Mouse (Mus musculus): ENCODE results near the gene Fanca. TPM values are rescaled to one million over a fixed set of nuclear protein-coding genes. Genes with fewer than 3 reads are reported as not detected.

Fanca gene
- polyA plus RNA-seq, 1 experiment: 14.0 TPM

DNA sequence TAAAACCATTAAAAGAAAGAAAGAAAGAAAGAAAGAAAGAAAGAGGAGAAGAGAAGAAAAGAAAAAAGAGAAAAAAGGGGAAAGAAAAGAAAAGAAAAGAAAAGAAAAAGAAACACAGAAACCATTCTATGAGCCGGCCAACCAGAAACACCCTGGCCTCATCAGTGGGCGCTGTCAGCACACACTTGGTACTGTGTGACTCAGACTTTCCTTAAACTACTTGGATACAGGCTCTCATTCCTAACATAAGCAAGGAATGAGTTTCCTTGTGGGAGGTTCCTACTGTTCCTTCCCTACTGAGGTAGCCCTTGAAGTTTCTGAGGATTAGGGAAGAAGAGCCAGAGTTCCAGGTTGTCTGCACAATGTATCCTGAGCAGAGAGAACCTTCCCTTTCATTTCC is 12.9 kb upstream of the Fanca start:
- Histone ChIP-seq H3K36me3 (ENCODE audit: control insufficient read depth, insufficient read depth) (no peaks in the 10 kb centered on the region), H3K27me3 (ENCODE audit: control insufficient read depth, insufficient read depth, insufficient read length) (no peaks in the 10 kb centered on the region), H3ac (ENCODE audit: control insufficient read depth, insufficient read length, low read depth) (no peak overlapping the region), H3K79me2 (ENCODE audit: control insufficient read depth, insufficient read depth) (no peaks in the 10 kb centered on the region), H3K4me3 (ENCODE audit: insufficient read depth, poor library complexity, severe bottlenecking) (no peak overlapping the region), H3K79me3 (ENCODE audit: low read depth) (peaks cover 3% of the 10 kb centered on the region)
- TF ChIP-seq MYOD1 (IDR thresholded peaks at IDR 0.05; ENCODE audit: control insufficient read depth, insufficient read length, low read depth) (peak; percentile 16), CEBPB (IDR thresholded peaks at IDR 0.05; ENCODE audit: low read depth) (no peak), FOSL1 (IDR thresholded peaks at IDR 0.05; ENCODE audit: insufficient read depth, low read length, poor library complexity, severe bottlenecking) (peak; percentile 40), USF1 (IDR thresholded peaks at IDR 0.05; ENCODE audit: low read depth) (no peak), MAX (IDR thresholded peaks at IDR 0.05) (peak; percentile 24), MYOG (IDR thresholded peaks at IDR 0.05; ENCODE audit: control insufficient read depth, extremely low read depth, insufficient read length) (no peak), CTCF (IDR thresholded peaks at IDR 0.05; ENCODE audit: control insufficient read depth, insufficient read depth, insufficient read length) (no peak)

DNA sequence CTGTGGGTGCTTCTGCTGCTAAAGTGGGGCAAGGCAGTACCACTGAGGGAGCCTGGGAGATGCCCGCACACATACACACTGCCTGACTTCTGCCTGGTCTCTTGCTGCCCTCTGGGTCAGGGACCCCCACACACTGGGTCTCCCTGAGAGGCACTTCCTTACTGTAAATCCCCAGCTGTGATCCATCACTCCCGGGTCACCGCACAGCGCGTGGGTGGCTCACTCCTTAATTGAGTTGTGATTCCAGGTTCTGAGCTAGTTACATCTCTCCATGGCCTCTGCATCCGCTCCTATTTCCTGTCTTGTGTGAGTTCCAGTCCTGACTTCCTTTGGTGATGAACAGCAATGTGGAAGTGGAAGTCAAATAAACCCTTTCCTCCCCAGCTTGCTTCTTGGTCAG is 12.3 kb upstream of the Fanca start:
- peaks cover 3% of the 10 kb centered on the region for H3K79me3 ChIP-seq (ENCODE audit: low read depth)
- no peaks in the 10 kb centered on the region for H3K79me2 ChIP-seq (ENCODE audit: control insufficient read depth, insufficient read depth)
- H3K4me3 ChIP-seq (ENCODE audit: insufficient read depth, poor library complexity, severe bottlenecking): no peak overlapping the region
- no peak for TF ChIP-seq MYOG (IDR thresholded peaks at IDR 0.05; ENCODE audit: control insufficient read depth, extremely low read depth, insufficient read length)
- no peak for TF ChIP-seq MYOD1 (IDR thresholded peaks at IDR 0.05; ENCODE audit: control insufficient read depth, insufficient read length, low read depth)
- no peak for TF ChIP-seq FOSL1 (IDR thresholded peaks at IDR 0.05; ENCODE audit: insufficient read depth, low read length, poor library complexity, severe bottlenecking)
- no peak for TF ChIP-seq CTCF (IDR thresholded peaks at IDR 0.05; ENCODE audit: control insufficient read depth, insufficient read depth, insufficient read length)
- TF ChIP-seq CEBPB (IDR thresholded peaks at IDR 0.05; ENCODE audit: low read depth): no peak
- no peak for TF ChIP-seq USF1 (IDR thresholded peaks at IDR 0.05; ENCODE audit: low read depth)
- no peak for TF ChIP-seq MAX (IDR thresholded peaks at IDR 0.05)
- H3ac ChIP-seq (ENCODE audit: control insufficient read depth, insufficient read length, low read depth): no peak overlapping the region
- no peaks in the 10 kb centered on the region for H3K36me3 ChIP-seq (ENCODE audit: control insufficient read depth, insufficient read depth)
- H3K27me3 ChIP-seq (ENCODE audit: control insufficient read depth, insufficient read depth, insufficient read length): no peaks in the 10 kb centered on the region

DNA sequence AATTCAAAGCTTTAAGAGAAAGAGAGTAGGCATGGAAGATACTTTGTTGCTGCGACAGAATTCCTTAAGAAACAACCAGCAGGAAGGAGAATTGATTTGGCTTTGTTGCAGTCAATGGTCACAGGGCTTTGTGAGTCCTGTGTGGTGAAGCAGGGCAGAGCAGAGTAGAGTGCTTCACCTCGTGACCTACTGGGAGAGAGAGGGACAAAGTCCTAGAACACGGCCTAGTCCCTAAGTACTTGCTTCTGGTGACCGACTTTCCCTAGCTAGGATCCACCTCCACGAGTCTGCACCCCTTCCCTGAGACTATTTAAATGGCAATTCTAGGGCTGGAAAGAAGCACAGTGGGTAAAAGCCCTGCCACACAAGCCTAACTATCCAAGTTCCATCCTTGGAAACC is 11.6 kb upstream of the Fanca start:
- Histone ChIP-seq H3K79me3 (ENCODE audit: low read depth) (peaks cover 3% of the 10 kb centered on the region), H3ac (ENCODE audit: control insufficient read depth, insufficient read length, low read depth) (no peak overlapping the region), H3K36me3 (ENCODE audit: control insufficient read depth, insufficient read depth) (no peaks in the 10 kb centered on the region), H3K4me3 (ENCODE audit: insufficient read depth, poor library complexity, severe bottlenecking) (no peak overlapping the region), H3K79me2 (ENCODE audit: control insufficient read depth, insufficient read depth) (no peaks in the 10 kb centered on the region), H3K27me3 (ENCODE audit: control insufficient read depth, insufficient read depth, insufficient read length) (no peaks in the 10 kb centered on the region)
- no peak for TF ChIP-seq CTCF (IDR thresholded peaks at IDR 0.05; ENCODE audit: control insufficient read depth, insufficient read depth, insufficient read length)
- TF ChIP-seq MAX (IDR thresholded peaks at IDR 0.05): no peak
- TF ChIP-seq CEBPB (IDR thresholded peaks at IDR 0.05; ENCODE audit: low read depth): no peak
- no peak for TF ChIP-seq FOSL1 (IDR thresholded peaks at IDR 0.05; ENCODE audit: insufficient read depth, low read length, poor library complexity, severe bottlenecking)
- TF ChIP-seq MYOG (IDR thresholded peaks at IDR 0.05; ENCODE audit: control insufficient read depth, extremely low read depth, insufficient read length): no peak
- no peak for TF ChIP-seq MYOD1 (IDR thresholded peaks at IDR 0.05; ENCODE audit: control insufficient read depth, insufficient read length, low read depth)
- TF ChIP-seq USF1 (IDR thresholded peaks at IDR 0.05; ENCODE audit: low read depth): no peak

DNA sequence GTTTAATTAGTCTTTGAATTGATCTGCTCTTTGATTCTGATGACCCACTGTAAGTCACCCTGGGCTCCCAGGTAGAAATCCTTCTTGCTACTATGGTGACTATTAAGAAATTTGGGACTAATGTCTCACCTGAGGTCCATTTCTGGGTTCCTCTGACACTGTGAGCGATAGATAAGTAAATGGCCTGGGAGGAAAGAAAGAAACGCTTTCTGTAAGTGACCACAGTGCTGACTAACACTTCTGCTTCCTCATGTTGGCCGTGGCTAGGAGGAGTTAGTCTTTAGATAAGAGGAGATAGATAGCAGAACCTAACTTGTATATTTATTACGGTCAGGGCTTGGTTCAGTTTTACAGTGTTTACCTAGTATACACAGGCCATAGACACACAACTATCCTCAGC is 11.0 kb upstream of the Fanca start:
- H3K27me3 ChIP-seq (ENCODE audit: control insufficient read depth, insufficient read depth, insufficient read length): no peaks in the 10 kb centered on the region
- no peak overlapping the region for H3ac ChIP-seq (ENCODE audit: control insufficient read depth, insufficient read length, low read depth)
- H3K36me3 ChIP-seq (ENCODE audit: control insufficient read depth, insufficient read depth): no peaks in the 10 kb centered on the region
- H3K79me3 ChIP-seq (ENCODE audit: low read depth): peaks cover under 1% of the 10 kb centered on the region
- no peak overlapping the region for H3K4me3 ChIP-seq (ENCODE audit: insufficient read depth, poor library complexity, severe bottlenecking)
- H3K79me2 ChIP-seq (ENCODE audit: control insufficient read depth, insufficient read depth): no peaks in the 10 kb centered on the region
- no peak for TF ChIP-seq CTCF (IDR thresholded peaks at IDR 0.05; ENCODE audit: control insufficient read depth, insufficient read depth, insufficient read length)
- no peak for TF ChIP-seq MYOG (IDR thresholded peaks at IDR 0.05; ENCODE audit: control insufficient read depth, extremely low read depth, insufficient read length)
- no peak for TF ChIP-seq FOSL1 (IDR thresholded peaks at IDR 0.05; ENCODE audit: insufficient read depth, low read length, poor library complexity, severe bottlenecking)
- no peak for TF ChIP-seq MYOD1 (IDR thresholded peaks at IDR 0.05; ENCODE audit: control insufficient read depth, insufficient read length, low read depth)
- TF ChIP-seq MAX (IDR thresholded peaks at IDR 0.05): no peak
- no peak for TF ChIP-seq CEBPB (IDR thresholded peaks at IDR 0.05; ENCODE audit: low read depth)
- TF ChIP-seq USF1 (IDR thresholded peaks at IDR 0.05; ENCODE audit: low read depth): no peak

DNA sequence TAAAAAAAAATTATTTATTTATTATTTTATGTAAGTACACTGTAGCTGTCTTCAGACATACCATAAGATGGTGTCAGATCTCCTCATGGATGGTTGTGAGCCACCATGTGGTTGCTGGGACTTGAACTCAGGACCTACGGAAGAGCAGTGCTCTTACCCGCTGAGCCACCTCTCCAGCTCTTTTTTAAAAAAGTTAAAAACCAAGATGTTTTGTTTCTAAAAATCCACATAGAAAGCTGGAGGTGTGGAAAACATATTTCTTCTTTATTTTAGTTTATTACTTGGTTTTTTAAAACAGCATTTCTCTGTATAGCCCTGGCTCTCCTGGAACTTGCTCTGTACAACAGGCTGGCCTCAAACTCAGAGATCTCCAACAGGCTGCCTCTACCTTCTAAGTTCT is 10.2 kb upstream of the Fanca start:
- Histone ChIP-seq H3K27me3 (ENCODE audit: control insufficient read depth, insufficient read depth, insufficient read length) (no peaks in the 10 kb centered on the region), H3K4me3 (ENCODE audit: insufficient read depth, poor library complexity, severe bottlenecking) (no peak overlapping the region), H3K36me3 (ENCODE audit: control insufficient read depth, insufficient read depth) (no peaks in the 10 kb centered on the region), H3ac (ENCODE audit: control insufficient read depth, insufficient read length, low read depth) (no peak overlapping the region), H3K79me2 (ENCODE audit: control insufficient read depth, insufficient read depth) (no peaks in the 10 kb centered on the region), H3K79me3 (ENCODE audit: low read depth) (no peaks in the 10 kb centered on the region)
- TF ChIP-seq CTCF (IDR thresholded peaks at IDR 0.05; ENCODE audit: control insufficient read depth, insufficient read depth, insufficient read length): no peak
- no peak for TF ChIP-seq USF1 (IDR thresholded peaks at IDR 0.05; ENCODE audit: low read depth)
- TF ChIP-seq MYOG (IDR thresholded peaks at IDR 0.05; ENCODE audit: control insufficient read depth, extremely low read depth, insufficient read length): no peak
- no peak for TF ChIP-seq MAX (IDR thresholded peaks at IDR 0.05)
- TF ChIP-seq FOSL1 (IDR thresholded peaks at IDR 0.05; ENCODE audit: insufficient read depth, low read length, poor library complexity, severe bottlenecking): no peak
- no peak for TF ChIP-seq MYOD1 (IDR thresholded peaks at IDR 0.05; ENCODE audit: control insufficient read depth, insufficient read length, low read depth)
- no peak for TF ChIP-seq CEBPB (IDR thresholded peaks at IDR 0.05; ENCODE audit: low read depth)
